Mouse (Mus musculus): Measurements from ENCODE around the gene Smyd3.
A peak's percentile ranks its signal among the peaks of the same experiment; 100 is the strongest.

Gene Smyd3

GRCm38 (mm10) chr1:178917194-178917902, 600.5 kb downstream of the Smyd3 start:
- DNase-seq, result peak; percentile 40

- no peak for DNase-seq
Measured at GRCm38 (mm10) chr1:178915056-178915455, 602.8 kb downstream of the Smyd3 start.

- no peak for DNase-seq
Measured at GRCm38 (mm10) chr1:178912936-178913716, 604.7 kb downstream of the Smyd3 start.

- no peak for DNase-seq
Measured at GRCm38 (mm10) chr1:178910951-178911350, 606.9 kb downstream of the Smyd3 start.

All from cerebellum, adult 11 months (tissue).